Mouse (Mus musculus): ENCODE results near the gene Evi5. TPM values are rescaled to one million over a fixed set of nuclear protein-coding genes. Genes with fewer than 3 reads are reported as not detected.

Gene Evi5
- polyA plus RNA-seq, 1 experiment: 72.9 TPM

GRCm38 (mm10) chr5:107792516-107792915, 82.4 kb downstream of the Evi5 start:
- TF ChIP-seq POLR2A (IDR thresholded peaks at IDR 0.05; ENCODE audit: insufficient read depth, low read length) (no peak), CTCF (IDR thresholded peaks at IDR 0.05; ENCODE audit: low read depth, low read length) (no peak), EP300 (IDR thresholded peaks at IDR 0.05; ENCODE audit: insufficient read depth, low read depth, low read length) (no peak)
- Histone ChIP-seq H3K36me3 (ENCODE audit: control insufficient read depth, insufficient read depth, low read length, poor library complexity, severe bottlenecking) (peaks cover 2% of the 10 kb centered on the region; the same call in 1 of the 2 replicates), H3K4me3 (ENCODE audit: low read depth, low read length) (no peak overlapping the region), H3K9ac (ENCODE audit: low read depth, poor library complexity, severe bottlenecking) (no peak overlapping the region), H3K27me3 (ENCODE audit: control insufficient read depth, insufficient read depth, low read length, poor library complexity, severe bottlenecking) (no peaks in the 10 kb centered on the region), H3K4me1 (ENCODE audit: control insufficient read depth, insufficient read depth, low read length) (no peaks in the 10 kb centered on the region), H3K27ac (ENCODE audit: insufficient read depth, low read length) (no peak overlapping the region), H3K9me3 (replicated peaks; ENCODE audit: control insufficient read depth, insufficient read depth, low read length, poor library complexity, severe bottlenecking) (no peaks in the 10 kb centered on the region)

GRCm38 (mm10) chr5:107791966-107792365, 82.9 kb downstream of the Evi5 start:
- no peak overlapping the region for H3K4me3 ChIP-seq (ENCODE audit: low read depth, low read length)
- H3K9me3 ChIP-seq (replicated peaks; ENCODE audit: control insufficient read depth, insufficient read depth, low read length, poor library complexity, severe bottlenecking): no peaks in the 10 kb centered on the region
- H3K9ac ChIP-seq (ENCODE audit: low read depth, poor library complexity, severe bottlenecking): no peak overlapping the region
- H3K4me1 ChIP-seq (ENCODE audit: control insufficient read depth, insufficient read depth, low read length): no peaks in the 10 kb centered on the region
- H3K36me3 ChIP-seq (ENCODE audit: control insufficient read depth, insufficient read depth, low read length, poor library complexity, severe bottlenecking): peaks cover 2% of the 10 kb centered on the region; the same call in 1 of the 2 replicates
- no peak overlapping the region for H3K27ac ChIP-seq (ENCODE audit: insufficient read depth, low read length)
- TF ChIP-seq EP300 (IDR thresholded peaks at IDR 0.05; ENCODE audit: insufficient read depth, low read depth, low read length) (no peak), CTCF (IDR thresholded peaks at IDR 0.05; ENCODE audit: low read depth, low read length) (no peak), POLR2A (IDR thresholded peaks at IDR 0.05; ENCODE audit: insufficient read depth, low read length) (no peak)
- no peaks in the 10 kb centered on the region for H3K27me3 ChIP-seq (ENCODE audit: control insufficient read depth, insufficient read depth, low read length, poor library complexity, severe bottlenecking)

GRCm38 (mm10) chr5:107789492-107789891, 85.4 kb downstream of the Evi5 start:
- Histone ChIP-seq H3K9me3 (replicated peaks; ENCODE audit: control insufficient read depth, insufficient read depth, low read length, poor library complexity, severe bottlenecking) (no peaks in the 10 kb centered on the region), H3K27ac (ENCODE audit: insufficient read depth, low read length) (no peak overlapping the region), H3K4me1 (ENCODE audit: control insufficient read depth, insufficient read depth, low read length) (no peaks in the 10 kb centered on the region), H3K9ac (ENCODE audit: low read depth, poor library complexity, severe bottlenecking) (no peak overlapping the region), H3K36me3 (ENCODE audit: control insufficient read depth, insufficient read depth, low read length, poor library complexity, severe bottlenecking) (no peaks in the 10 kb centered on the region; the same call in none of the 2 replicates), H3K27me3 (ENCODE audit: control insufficient read depth, insufficient read depth, low read length, poor library complexity, severe bottlenecking) (no peaks in the 10 kb centered on the region), H3K4me3 (ENCODE audit: low read depth, low read length) (no peak overlapping the region)
- no peak for TF ChIP-seq EP300 (IDR thresholded peaks at IDR 0.05; ENCODE audit: insufficient read depth, low read depth, low read length)
- peak; percentile 48 for TF ChIP-seq CTCF (IDR thresholded peaks at IDR 0.05; ENCODE audit: low read depth, low read length)

DNA sequence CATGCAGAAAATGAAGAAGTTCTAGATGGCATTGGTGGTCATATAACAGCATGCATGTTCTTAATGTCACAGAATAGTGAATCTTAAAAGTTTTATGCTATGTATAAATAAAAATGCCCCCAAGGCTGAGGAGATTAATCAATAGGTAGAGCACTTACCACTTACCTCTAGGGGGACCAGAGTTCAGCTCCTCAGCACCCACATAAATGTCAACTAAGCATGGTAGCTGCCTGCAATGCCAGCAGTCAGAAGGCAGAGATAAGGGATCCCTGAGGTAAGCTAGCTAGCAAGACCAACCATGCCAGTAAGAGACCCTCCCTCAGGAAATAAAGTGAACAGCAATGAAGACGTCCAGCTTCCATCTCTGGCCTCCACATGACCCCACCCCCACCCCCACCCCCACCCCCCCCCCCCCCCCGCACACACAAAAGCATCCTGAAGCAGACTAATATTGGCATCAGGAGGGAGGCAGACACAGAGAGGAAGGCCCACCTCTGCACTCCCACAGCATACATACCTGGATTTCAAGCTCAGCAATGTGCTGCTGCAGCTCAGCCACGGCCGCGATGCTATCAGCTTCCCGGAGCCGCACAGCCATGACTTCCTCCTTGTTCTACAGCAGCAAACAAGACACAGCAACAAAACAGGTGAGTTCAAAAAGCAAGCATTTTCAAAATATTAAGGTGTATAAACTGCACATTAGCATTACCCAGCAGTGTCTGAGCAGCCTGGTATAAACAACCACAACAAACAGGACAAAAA, 87.0 kb downstream of the Evi5 start:
- no peak overlapping the region for H3K9ac ChIP-seq (ENCODE audit: low read depth, poor library complexity, severe bottlenecking)
- no peaks in the 10 kb centered on the region; the same call in none of the 2 replicates for H3K36me3 ChIP-seq (ENCODE audit: control insufficient read depth, insufficient read depth, low read length, poor library complexity, severe bottlenecking)
- H3K27me3 ChIP-seq (ENCODE audit: control insufficient read depth, insufficient read depth, low read length, poor library complexity, severe bottlenecking): no peaks in the 10 kb centered on the region
- no peaks in the 10 kb centered on the region for H3K9me3 ChIP-seq (replicated peaks; ENCODE audit: control insufficient read depth, insufficient read depth, low read length, poor library complexity, severe bottlenecking)
- no peak overlapping the region for H3K4me3 ChIP-seq (ENCODE audit: low read depth, low read length)
- no peak overlapping the region for H3K27ac ChIP-seq (ENCODE audit: insufficient read depth, low read length)
- TF ChIP-seq CTCF (IDR thresholded peaks at IDR 0.05; ENCODE audit: low read depth, low read length) (no peak), POLR2A (IDR thresholded peaks at IDR 0.05; ENCODE audit: insufficient read depth, low read length) (no peak), EP300 (IDR thresholded peaks at IDR 0.05; ENCODE audit: insufficient read depth, low read depth, low read length) (no peak)
- no peaks in the 10 kb centered on the region for H3K4me1 ChIP-seq (ENCODE audit: control insufficient read depth, insufficient read depth, low read length)

GRCm38 (mm10) chr5:107782360-107782759, 92.5 kb downstream of the Evi5 start:
- no peak for TF ChIP-seq EP300 (IDR thresholded peaks at IDR 0.05; ENCODE audit: insufficient read depth, low read depth, low read length)
- Histone ChIP-seq H3K27ac (ENCODE audit: insufficient read depth, low read length) (no peak overlapping the region), H3K4me1 (ENCODE audit: control insufficient read depth, insufficient read depth, low read length) (no peaks in the 10 kb centered on the region), H3K27me3 (ENCODE audit: control insufficient read depth, insufficient read depth, low read length, poor library complexity, severe bottlenecking) (no peaks in the 10 kb centered on the region), H3K9ac (ENCODE audit: low read depth, poor library complexity, severe bottlenecking) (no peak overlapping the region), H3K4me3 (ENCODE audit: low read depth, low read length) (no peak overlapping the region), H3K9me3 (replicated peaks; ENCODE audit: control insufficient read depth, insufficient read depth, low read length, poor library complexity, severe bottlenecking) (no peaks in the 10 kb centered on the region), H3K36me3 (ENCODE audit: control insufficient read depth, insufficient read depth, low read length, poor library complexity, severe bottlenecking) (no peaks in the 10 kb centered on the region; the same call in none of the 2 replicates)

DNA sequence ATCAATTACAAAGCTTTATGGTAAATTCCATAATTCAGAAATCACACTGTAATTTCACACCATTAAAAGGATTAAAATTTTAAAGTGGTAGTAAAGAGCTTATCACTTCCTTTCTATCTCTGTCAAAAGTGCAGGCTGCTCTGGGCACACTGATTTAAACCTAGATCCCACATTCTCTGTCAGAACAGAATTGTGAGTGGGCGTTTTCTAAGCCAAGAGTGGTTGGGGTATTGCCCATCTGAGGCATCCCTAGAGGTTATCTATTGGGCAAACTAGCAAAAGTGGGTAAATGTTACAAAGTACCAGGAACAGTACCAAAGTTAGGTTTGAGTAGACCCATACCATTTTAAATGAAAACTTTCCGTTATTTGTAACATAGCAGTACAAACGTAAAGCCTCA, 96.1 kb downstream of the Evi5 start:
- H3K4me1 ChIP-seq (ENCODE audit: control insufficient read depth, insufficient read depth, low read length): no peaks in the 10 kb centered on the region
- no peak for TF ChIP-seq EP300 (IDR thresholded peaks at IDR 0.05; ENCODE audit: insufficient read depth, low read depth, low read length)
- no peak for TF ChIP-seq CTCF (IDR thresholded peaks at IDR 0.05; ENCODE audit: low read depth, low read length)
- no peak for TF ChIP-seq POLR2A (IDR thresholded peaks at IDR 0.05; ENCODE audit: insufficient read depth, low read length)
- H3K9me3 ChIP-seq (replicated peaks; ENCODE audit: control insufficient read depth, insufficient read depth, low read length, poor library complexity, severe bottlenecking): no peaks in the 10 kb centered on the region
- H3K9ac ChIP-seq (ENCODE audit: low read depth, poor library complexity, severe bottlenecking): no peak overlapping the region
- H3K36me3 ChIP-seq (ENCODE audit: control insufficient read depth, insufficient read depth, low read length, poor library complexity, severe bottlenecking): no peaks in the 10 kb centered on the region
- H3K27ac ChIP-seq (ENCODE audit: insufficient read depth, low read length): no peak overlapping the region
- no peak overlapping the region for H3K4me3 ChIP-seq (ENCODE audit: low read depth, low read length)
- H3K27me3 ChIP-seq (ENCODE audit: control insufficient read depth, insufficient read depth, low read length, poor library complexity, severe bottlenecking): no peaks in the 10 kb centered on the region
